Mouse (Mus musculus) neural tube, embryonic 11.5 days (tissue): Measurements from ENCODE around the gene Stt3a. TPM values are rescaled to one million over a fixed set of nuclear protein-coding genes. Genes with fewer than 3 reads are reported as not detected.

Source experiments
- ATAC-seq: fragments of 200-750 bp; cut with Nextera tagmentation; 2 replicates; pipeline ENCODE4 v1.8.0; 2017; ENCODE audit warnings: moderate number of reproducible peaks, mild to moderate bottlenecking, moderate TSS enrichment, moderate library complexity; ENCODE audit not compliant: insufficient read depth, low FRiP score, low TSS enrichment
- DNase-seq: peaks from one replicate; pipeline ENCODE4 v3.0.0-alpha.2; 2015; ENCODE audit warnings: low spot score
- H3K27ac ChIP-seq: fragments of 300-500 bp; sonication (generic); 2 replicates; pipeline ENCODE4 v1.5.1; 2014; ENCODE audit warnings: low read depth, mild to moderate bottlenecking, low read length
- H3K27me3 ChIP-seq: fragments of 300-500 bp; sonication (generic); 2 replicates; pipeline ENCODE4 v1.6.1; 2014; ENCODE audit warnings: mild to moderate bottlenecking, low read length, mixed read lengths; ENCODE audit not compliant: control insufficient read depth, insufficient read depth
- H3K36me3 ChIP-seq: fragments of 300-500 bp; sonication (generic); 2 replicates; pipeline ENCODE4 v1.6.1; 2014; ENCODE audit warnings: mild to moderate bottlenecking, low read length, moderate library complexity, mixed read lengths; ENCODE audit not compliant: control insufficient read depth, insufficient read depth
- H3K4me1 ChIP-seq: fragments of 300-500 bp; sonication (generic); 2 replicates; pipeline ENCODE4 v1.6.1; 2014; ENCODE audit warnings: low read length, mixed read lengths; ENCODE audit not compliant: control insufficient read depth, insufficient read depth
- H3K4me2 ChIP-seq: fragments of 300-500 bp; sonication (generic); 2 replicates; pipeline ENCODE4 v1.6.1; 2014; ENCODE audit warnings: low read depth, mild to moderate bottlenecking, moderate library complexity
- H3K4me3 ChIP-seq: fragments of 300-500 bp; sonication (generic); 2 replicates; pipeline ENCODE4 v1.5.1; 2014; ENCODE audit warnings: low read depth, low read length
- H3K9ac ChIP-seq: fragments of 300-500 bp; sonication (generic); 2 replicates; pipeline ENCODE4 v1.6.1; 2014; ENCODE audit warnings: mild to moderate bottlenecking, low read length
- H3K9me3 ChIP-seq: fragments of 300-500 bp; sonication (generic); 2 replicates; pipeline ENCODE4 v1.6.1; 2016; ENCODE audit warnings: low read length; ENCODE audit not compliant: control insufficient read depth
- WGBS: fragments of 180-500 bp; shearing (Covaris S2); extraction: QIAGEN DNeasy Blood & Tissue Kit; methylation state at CpG from one replicate; pipeline ENCODE4 v1.1.7; 2014; 5-methylcytosine and 5-hydroxymethylcytosine counted together
- polyA plus RNA-seq: library from polyadenylated mRNA; unstranded; fragments of >200 nt; fragmentation: Nextera tagmentation; extraction: Ambion mirVana; gene quantifications from 2 replicates; pipeline ENCODE4 v1.2.1, GENCODE M21; 2014

Stt3a gene
- polyA plus RNA-seq, 1 experiment from 2014 or later, result 164 TPM

DNA sequence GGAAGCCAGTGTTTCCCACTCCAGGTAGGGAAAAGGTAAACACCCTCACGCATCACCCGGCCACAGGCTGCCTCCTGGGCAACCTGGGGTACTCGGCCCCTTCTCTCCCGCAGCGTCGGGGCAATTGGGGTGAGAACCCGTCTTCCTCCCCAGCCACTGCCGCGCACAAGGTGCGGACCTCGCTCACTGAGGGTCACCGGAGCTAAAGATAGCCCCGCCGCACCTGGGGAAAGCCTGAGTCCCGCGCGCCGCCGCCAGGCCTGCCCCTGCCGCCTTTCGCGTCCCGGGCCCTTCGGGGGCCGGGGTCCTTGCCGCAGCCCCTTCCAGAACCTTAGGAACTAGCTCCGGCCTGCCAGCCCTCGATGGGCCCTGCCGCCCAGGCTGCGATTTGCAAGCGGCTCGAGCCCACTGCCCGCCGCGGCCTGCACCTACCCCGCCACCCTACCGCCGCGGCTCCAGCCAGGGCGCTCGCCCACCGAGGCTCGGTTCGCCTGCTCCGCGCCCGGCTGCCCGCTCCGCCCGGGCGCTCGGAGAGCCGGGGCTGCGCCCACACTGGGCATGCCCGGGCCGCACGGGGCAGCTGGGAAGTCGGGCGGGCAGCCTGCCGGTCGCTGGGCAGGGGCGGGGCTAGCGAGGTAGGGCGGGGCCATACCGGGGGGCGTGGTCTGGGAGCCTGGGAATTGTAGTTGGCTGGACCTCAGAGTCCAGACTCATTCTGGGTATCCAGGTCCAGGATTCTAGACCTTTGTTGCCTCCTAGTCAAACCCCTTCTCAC is 29.5 kb upstream of the Stt3a start, which contains the start of gene Ei24:
Ei24 (minus strand) TSS at position 613 of the 775 bp plus-strand sequence.
- Histone ChIP-seq H3K4me2 (peak within 1 kb of the TSS; percentile 91), H3K36me3 (no peaks in the 10 kb centered on the region; the same call in 1 of the 2 replicates), H3K27me3 (no peaks in the 10 kb centered on the region), H3K9ac (peak within 1 kb of the TSS; percentile 95), H3K4me3 (peak within 1 kb of the TSS; percentile 87), H3K4me1 (peaks cover 8% of the 10 kb centered on the region), H3K27ac (0 out of 2 replicates have a peak within 1 kb of the TSS, but pooled peaks have one; percentile 58), H3K9me3 (no peaks in the 10 kb centered on the region)
- 0% methylated on average over 65 of the region's 66 CpGs for WGBS
- ATAC-seq, result peak; percentile 99
- peak; percentile 92 for DNase-seq

DNA sequence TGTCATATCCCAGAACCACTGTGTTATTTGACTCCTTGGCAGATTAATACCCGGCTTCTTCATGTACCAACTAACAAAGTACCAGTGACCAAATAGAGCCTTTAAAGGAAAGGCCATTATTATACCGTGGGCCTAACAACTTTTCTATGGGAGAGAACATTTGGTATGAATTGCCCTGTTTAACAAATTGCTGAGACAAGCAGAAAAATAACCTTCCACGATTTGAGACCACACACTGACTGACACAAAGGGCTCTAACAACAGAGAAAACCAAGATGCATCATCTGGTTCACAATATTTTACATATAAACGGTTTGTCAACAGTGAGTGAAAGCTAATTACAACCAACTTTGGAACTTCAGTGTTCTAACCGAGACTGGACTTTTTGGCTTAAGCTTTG is 28.7 kb upstream of the Stt3a start:
- Histone ChIP-seq H3K9ac (peak overlapping the region; percentile 95), H3K4me2 (peak overlapping the region; percentile 91), H3K36me3 (no peaks in the 10 kb centered on the region; the same call in 1 of the 2 replicates), H3K27me3 (no peaks in the 10 kb centered on the region), H3K4me1 (peaks cover 8% of the 10 kb centered on the region), H3K4me3 (peak overlapping the region; percentile 87), H3K9me3 (no peaks in the 10 kb centered on the region), H3K27ac (no peak overlapping the region)
- ATAC-seq, result no peak
- no peak for DNase-seq
- WGBS, result 26% methylated on average over 5 of the region's 5 CpGs

DNA sequence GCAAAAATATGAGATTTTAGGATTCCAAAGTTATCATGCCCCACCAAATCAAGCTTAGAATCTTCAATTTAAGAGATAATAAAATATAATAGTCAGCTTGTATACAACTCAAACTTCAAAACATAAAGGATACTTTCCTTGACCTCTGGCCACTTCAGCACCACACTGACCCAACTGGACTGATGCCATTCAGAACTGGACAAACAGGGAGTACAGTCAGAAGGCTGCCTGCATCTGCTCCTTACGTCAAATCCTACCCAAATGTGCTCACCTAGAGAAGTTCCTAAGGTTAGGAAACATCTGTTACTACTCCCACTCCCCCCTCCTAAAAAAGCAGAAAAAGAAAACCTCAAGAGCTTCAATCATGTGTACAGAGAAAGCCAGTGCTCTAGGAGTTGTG is 28.1 kb upstream of the Stt3a start:
- WGBS, result 76% methylated on average over 1 of the region's 1 CpGs
- ATAC-seq, result no peak
- H3K9me3 ChIP-seq, result no peaks in the 10 kb centered on the region
- H3K9ac ChIP-seq, result no peak overlapping the region
- no peak for DNase-seq
- no peak overlapping the region for H3K27ac ChIP-seq
- peaks cover 8% of the 10 kb centered on the region for H3K4me1 ChIP-seq
- H3K4me2 ChIP-seq, result no peak overlapping the region
- no peaks in the 10 kb centered on the region for H3K27me3 ChIP-seq
- H3K4me3 ChIP-seq, result no peak overlapping the region
- no peaks in the 10 kb centered on the region; the same call in 1 of the 2 replicates for H3K36me3 ChIP-seq

DNA sequence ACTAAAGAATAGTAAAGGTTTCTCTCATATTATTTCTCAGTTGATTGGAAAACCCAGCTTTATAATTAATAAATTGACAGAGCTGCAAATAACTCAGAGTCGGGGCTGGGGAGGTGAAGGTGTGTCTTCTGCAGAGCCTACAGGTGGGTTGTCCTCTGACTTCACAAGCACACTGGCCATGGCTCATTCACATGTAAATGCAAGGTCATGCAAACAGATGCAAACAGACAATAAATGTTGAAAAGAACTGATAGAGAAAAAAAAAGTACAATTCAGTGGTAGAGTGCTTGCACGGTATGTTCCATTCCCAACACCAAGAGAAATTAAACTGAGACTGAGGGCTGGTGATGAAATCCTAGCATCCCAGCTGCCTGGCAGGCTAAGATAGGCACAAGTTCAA is 27.0 kb upstream of the Stt3a start:
- H3K4me1 ChIP-seq, result peaks cover 8% of the 10 kb centered on the region
- H3K36me3 ChIP-seq, result peaks cover 2% of the 10 kb centered on the region; the same call in 1 of the 2 replicates
- ATAC-seq, result no peak
- H3K4me2 ChIP-seq, result no peak overlapping the region
- no peak overlapping the region for H3K4me3 ChIP-seq
- no peak overlapping the region for H3K9ac ChIP-seq
- H3K27me3 ChIP-seq, result no peaks in the 10 kb centered on the region
- WGBS, result 85% methylated on average over 2 of the region's 2 CpGs
- H3K27ac ChIP-seq, result no peak overlapping the region
- no peaks in the 10 kb centered on the region for H3K9me3 ChIP-seq
- DNase-seq, result no peak

- no peak overlapping the region for H3K27ac ChIP-seq
- H3K4me1 ChIP-seq, result peaks cover 8% of the 10 kb centered on the region
- ATAC-seq (no peak), DNase-seq (no peak)
- no peak overlapping the region for H3K4me2 ChIP-seq
- peaks cover 7% of the 10 kb centered on the region; the same call in 1 of the 2 replicates for H3K36me3 ChIP-seq
- no peak overlapping the region for H3K9ac ChIP-seq
- H3K27me3 ChIP-seq, result no peaks in the 10 kb centered on the region
- H3K9me3 ChIP-seq, result no peaks in the 10 kb centered on the region
- H3K4me3 ChIP-seq, result no peak overlapping the region
- WGBS, result 93% methylated on average over 3 of the region's 3 CpGs
Observed at GRCm38 (mm10) chr9:36792191-36792590, 24.7 kb upstream of the Stt3a start.

DNA sequence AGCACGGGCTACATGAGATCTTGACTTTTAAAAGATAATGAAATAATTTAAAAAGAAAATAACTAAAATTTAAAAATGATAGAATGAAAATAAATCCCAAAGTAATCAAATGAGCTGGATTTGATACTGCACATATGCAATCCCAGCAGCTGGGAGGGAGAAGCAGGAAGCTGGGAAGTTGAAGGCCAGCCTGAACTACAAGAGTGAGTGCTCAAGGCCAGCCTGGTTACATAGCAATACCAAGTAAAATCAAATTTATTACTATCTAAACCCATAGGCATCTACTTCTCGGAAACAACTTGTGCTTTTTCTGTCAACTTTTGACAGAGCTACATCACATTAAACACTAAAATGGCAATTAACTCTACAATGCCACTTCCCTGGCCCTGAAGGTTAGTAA is 16.4 kb upstream of the Stt3a start:
- no peak overlapping the region for H3K4me2 ChIP-seq
- H3K27me3 ChIP-seq, result no peaks in the 10 kb centered on the region
- H3K27ac ChIP-seq, result no peak overlapping the region
- no peaks in the 10 kb centered on the region for H3K4me1 ChIP-seq
- no peaks in the 10 kb centered on the region for H3K9me3 ChIP-seq
- 91% methylated on average over 2 of the region's 2 CpGs for WGBS
- peaks cover 18% of the 10 kb centered on the region for H3K36me3 ChIP-seq
- no peak overlapping the region for H3K9ac ChIP-seq
- no peak for ATAC-seq
- no peak overlapping the region for H3K4me3 ChIP-seq
- DNase-seq, result no peak

GRCm38 (mm10) chr9:36769048-36769413 is 1.6 kb upstream of the Stt3a start:
- Histone ChIP-seq H3K27me3 (no peaks in the 10 kb centered on the region), H3K4me1 (peaks cover 2% of the 10 kb centered on the region; the same call in 1 of the 2 replicates), H3K4me3 (peak overlapping the region; percentile 98), H3K36me3 (peaks cover 2% of the 10 kb centered on the region; the same call in 1 of the 2 replicates), H3K9ac (no peak overlapping the region), H3K4me2 (no peak overlapping the region; the same call in 1 of the 2 replicates), H3K27ac (no peak overlapping the region), H3K9me3 (no peaks in the 10 kb centered on the region)
- ATAC-seq (no peak), DNase-seq (no peak)
- WGBS, result 93% methylated on average over 1 of the region's 1 CpGs

- H3K4me2 ChIP-seq, result peak overlapping the region; percentile 74
- ATAC-seq, result peak; percentile 8
- peak overlapping the region; percentile 63; the same call in 1 of the 2 replicates for H3K27ac ChIP-seq
- peaks cover 3% of the 10 kb centered on the region; the same call in 1 of the 2 replicates for H3K36me3 ChIP-seq
- no peaks in the 10 kb centered on the region for H3K9me3 ChIP-seq
- H3K4me3 ChIP-seq, result peak overlapping the region; percentile 98
- 14% methylated on average over 25 of the region's 25 CpGs for WGBS
- peak overlapping the region; percentile 69 for H3K9ac ChIP-seq
- peaks cover 2% of the 10 kb centered on the region; the same call in 1 of the 2 replicates for H3K4me1 ChIP-seq
- peak; percentile 46 for DNase-seq
- no peaks in the 10 kb centered on the region for H3K27me3 ChIP-seq
Observed at GRCm38 (mm10) chr9:36768156-36769047, 923 bp upstream of the Stt3a start.
